Mouse (Mus musculus) embryonic facial prominence, embryonic 11.5 days (tissue): ENCODE results near the gene Disp2. TPM values are rescaled to one million over a fixed set of nuclear protein-coding genes. Genes with fewer than 3 reads are reported as not detected.

ENCODE experiments used
- ATAC-seq: fragments of 200-750 bp; cut with Nextera tagmentation; replicated peaks from 2 replicates; pipeline ENCODE4 v1.8.0; 2017; ENCODE audit warnings: low read depth; ENCODE audit not compliant: insufficient number of reproducible peaks, low FRiP score, low TSS enrichment
- DNase-seq: peaks from one replicate; pipeline ENCODE4 v3.0.0-alpha.2; 2015; ENCODE audit warnings: low spot score
- H3K27ac ChIP-seq: fragments of 300-500 bp; sonication (generic); replicated peaks from 2 replicates; pipeline ENCODE4 v1.5.1; 2014; ENCODE audit warnings: mild to moderate bottlenecking, low read depth, low read length, control low read depth
- H3K27me3 ChIP-seq: fragments of 300-500 bp; sonication (generic); 2 replicates; pipeline ENCODE4 v1.6.1; 2014; ENCODE audit warnings: mild to moderate bottlenecking, low read length, moderate library complexity, mixed read lengths; ENCODE audit not compliant: control insufficient read depth, insufficient read depth
- H3K36me3 ChIP-seq: fragments of 300-500 bp; sonication (generic); replicated peaks from 2 replicates; pipeline ENCODE4 v1.6.1; 2014; ENCODE audit warnings: low read depth, mild to moderate bottlenecking, low read length, moderate library complexity, mixed read lengths; ENCODE audit not compliant: control insufficient read depth, insufficient read depth
- H3K4me1 ChIP-seq: fragments of 300-500 bp; sonication (generic); 2 replicates; pipeline ENCODE4 v1.6.1; 2014; ENCODE audit warnings: low read length, mixed read lengths; ENCODE audit not compliant: control insufficient read depth, insufficient read depth
- H3K4me2 ChIP-seq: fragments of 300-500 bp; sonication (generic); 2 replicates; pipeline ENCODE4 v1.6.1; 2014; ENCODE audit warnings: low read depth, mild to moderate bottlenecking, control low read depth, low read length, moderate library complexity
- H3K4me3 ChIP-seq: fragments of 300-500 bp; sonication (generic); 2 replicates; pipeline ENCODE4 v1.5.1; 2014; ENCODE audit warnings: low read depth, low read length, control low read depth
- H3K9ac ChIP-seq: fragments of 300-500 bp; sonication (generic); replicated peaks from 2 replicates; pipeline ENCODE4 v1.6.1; 2014; ENCODE audit warnings: mild to moderate bottlenecking, control low read depth, low read length
- H3K9me3 ChIP-seq: fragments of 300-500 bp; sonication (generic); replicated peaks from 2 replicates; pipeline ENCODE4 v1.6.1; 2016; ENCODE audit warnings: mild to moderate bottlenecking, low read length, inconsistent platforms, mixed read lengths; ENCODE audit not compliant: control insufficient read depth
- WGBS: fragments of 180-500 bp; shearing (Covaris S2); extraction: QIAGEN DNeasy Blood & Tissue Kit; methylation state at CpG from one replicate; pipeline ENCODE4 v1.1.7; 2014; 5-methylcytosine and 5-hydroxymethylcytosine counted together
- polyA plus RNA-seq: library from polyadenylated mRNA; unstranded; fragments of >200 nt; fragmentation: Nextera tagmentation; extraction: Ambion mirVana; gene quantifications from 2 replicates; pipeline ENCODE4 v1.2.1, GENCODE M21; 2014

Disp2 gene
- polyA plus RNA-seq, 1 experiment from 2014 or later, result 1.5 TPM

DNA sequence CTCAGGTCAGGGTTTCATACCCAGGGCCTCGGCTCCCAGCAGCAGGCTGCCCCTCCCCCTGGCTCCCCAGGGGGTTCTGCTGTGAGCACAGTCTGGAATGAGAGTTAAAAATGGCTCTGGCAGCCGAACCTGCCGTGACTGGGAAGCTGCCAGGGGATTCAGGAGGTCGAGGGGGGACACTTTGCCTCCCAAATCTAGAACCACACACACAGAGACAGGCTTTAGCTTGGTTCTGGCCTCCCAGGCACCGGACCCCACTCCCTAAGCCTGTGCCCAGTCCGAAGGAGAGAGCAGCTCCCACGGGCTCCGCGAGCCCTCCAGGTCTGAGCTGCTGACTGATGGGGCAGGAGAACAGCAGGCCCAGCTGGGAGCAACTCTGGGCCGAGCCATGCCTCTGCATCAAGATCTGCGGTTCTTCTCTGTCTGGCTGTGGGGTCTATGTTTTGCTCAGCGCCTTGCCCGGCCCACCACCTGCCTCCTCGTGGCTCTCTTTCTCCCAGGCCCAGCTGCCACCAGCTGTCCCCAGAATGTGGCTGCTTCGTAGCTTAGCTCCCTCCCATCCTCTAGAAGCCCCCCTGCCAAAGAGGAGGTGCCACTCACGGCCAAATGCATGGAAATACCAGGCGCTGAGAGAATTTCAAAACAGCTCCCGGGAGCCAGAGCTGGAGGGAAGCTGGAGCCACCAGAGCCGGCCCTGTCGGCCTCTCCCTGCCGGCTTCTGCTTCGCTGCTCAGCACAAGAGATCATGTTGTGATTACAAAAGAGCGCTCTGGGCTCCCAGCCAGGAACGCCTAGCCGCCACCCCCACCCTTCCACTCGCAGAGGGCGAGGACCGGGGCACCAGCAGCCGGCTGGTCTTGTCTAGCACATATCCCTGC lies 17.4 kb upstream of the Disp2 start, which contains the start of gene Ccdc9b:
Gene Ccdc9b (minus strand): TSS at position 756 of the 878 bp plus-strand sequence.
- WGBS, result 6% methylated on average over 29 of the region's 29 CpGs
- peak within 1 kb of the TSS; percentile 55 for H3K9ac ChIP-seq
- H3K4me1 ChIP-seq, result peaks cover 8% of the 10 kb centered on the region
- no peaks in the 10 kb centered on the region for H3K9me3 ChIP-seq
- ATAC-seq (peak; percentile 75), DNase-seq (peak; percentile 71)
- peak within 1 kb of the TSS; percentile 48 for H3K27ac ChIP-seq
- 0 out of 2 replicates have a peak within 1 kb of the TSS, but pooled peaks have one; percentile 5 for H3K4me3 ChIP-seq
- H3K4me2 ChIP-seq, result peak within 1 kb of the TSS; percentile 28
- 0 out of 2 replicates have a peak, but pooled peaks cover 4% of the 10 kb centered on the region for H3K27me3 ChIP-seq
- H3K36me3 ChIP-seq, result no peaks in the 10 kb centered on the region

DNA sequence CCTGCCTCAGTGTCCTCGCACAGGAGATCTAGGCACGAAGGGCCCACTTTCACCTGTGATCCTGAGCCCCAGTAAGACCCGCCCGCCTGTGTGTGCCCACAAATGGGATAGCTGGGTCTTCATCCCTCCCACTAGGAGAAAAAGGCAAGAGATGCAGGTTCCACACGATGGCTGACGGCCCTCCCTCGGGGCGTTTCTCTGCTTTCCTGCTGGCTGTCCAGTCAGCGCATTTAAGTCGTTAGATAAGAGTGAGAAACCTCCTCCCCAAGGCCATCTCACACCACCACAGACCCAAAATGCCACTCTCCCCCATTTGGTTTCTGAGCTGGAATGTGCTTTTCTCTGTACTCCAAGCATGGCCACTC lies 16.8 kb upstream of the Disp2 start:
- H3K27ac ChIP-seq, result 0 out of 2 replicates have a peak overlapping the region, but pooled peaks have one; percentile 48
- H3K9ac ChIP-seq, result peak overlapping the region; percentile 55
- no peaks in the 10 kb centered on the region for H3K9me3 ChIP-seq
- peaks cover 8% of the 10 kb centered on the region for H3K4me1 ChIP-seq
- H3K4me2 ChIP-seq, result peak overlapping the region; percentile 28
- no peak for ATAC-seq
- H3K4me3 ChIP-seq, result no peak overlapping the region
- 0 out of 2 replicates have a peak, but pooled peaks cover 4% of the 10 kb centered on the region for H3K27me3 ChIP-seq
- H3K36me3 ChIP-seq, result no peaks in the 10 kb centered on the region
- 10% methylated on average over 10 of the region's 10 CpGs for WGBS
- DNase-seq, result no peak

DNA sequence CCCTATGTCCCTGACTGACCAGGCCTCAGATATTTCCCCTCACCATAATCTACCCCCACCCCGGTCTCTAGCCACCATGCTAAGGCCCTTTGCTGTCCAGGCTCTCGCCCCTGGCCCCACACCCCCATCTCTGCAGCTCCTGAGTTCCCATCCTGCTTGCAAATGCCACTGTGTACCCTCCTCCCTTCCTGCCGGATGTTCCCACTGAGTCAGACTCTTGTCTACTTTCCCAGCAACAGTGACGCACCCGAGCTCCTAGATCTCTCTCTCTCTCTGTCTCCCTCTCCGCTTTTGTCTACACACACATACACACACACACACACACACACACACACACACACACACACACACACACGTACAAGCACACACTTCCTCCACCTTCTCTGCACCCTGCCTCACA lies 16.1 kb upstream of the Disp2 start:
- DNase-seq (no peak), ATAC-seq (no peak)
- 67% methylated on average over 7 of the region's 7 CpGs for WGBS
- H3K9me3 ChIP-seq, result no peaks in the 10 kb centered on the region
- 0 out of 2 replicates have a peak, but pooled peaks cover 4% of the 10 kb centered on the region for H3K27me3 ChIP-seq
- no peak overlapping the region; the same call in 1 of the 2 replicates for H3K27ac ChIP-seq
- no peak overlapping the region for H3K4me2 ChIP-seq
- peaks cover 8% of the 10 kb centered on the region for H3K4me1 ChIP-seq
- no peak overlapping the region for H3K9ac ChIP-seq
- H3K4me3 ChIP-seq, result no peak overlapping the region
- no peaks in the 10 kb centered on the region for H3K36me3 ChIP-seq

DNA sequence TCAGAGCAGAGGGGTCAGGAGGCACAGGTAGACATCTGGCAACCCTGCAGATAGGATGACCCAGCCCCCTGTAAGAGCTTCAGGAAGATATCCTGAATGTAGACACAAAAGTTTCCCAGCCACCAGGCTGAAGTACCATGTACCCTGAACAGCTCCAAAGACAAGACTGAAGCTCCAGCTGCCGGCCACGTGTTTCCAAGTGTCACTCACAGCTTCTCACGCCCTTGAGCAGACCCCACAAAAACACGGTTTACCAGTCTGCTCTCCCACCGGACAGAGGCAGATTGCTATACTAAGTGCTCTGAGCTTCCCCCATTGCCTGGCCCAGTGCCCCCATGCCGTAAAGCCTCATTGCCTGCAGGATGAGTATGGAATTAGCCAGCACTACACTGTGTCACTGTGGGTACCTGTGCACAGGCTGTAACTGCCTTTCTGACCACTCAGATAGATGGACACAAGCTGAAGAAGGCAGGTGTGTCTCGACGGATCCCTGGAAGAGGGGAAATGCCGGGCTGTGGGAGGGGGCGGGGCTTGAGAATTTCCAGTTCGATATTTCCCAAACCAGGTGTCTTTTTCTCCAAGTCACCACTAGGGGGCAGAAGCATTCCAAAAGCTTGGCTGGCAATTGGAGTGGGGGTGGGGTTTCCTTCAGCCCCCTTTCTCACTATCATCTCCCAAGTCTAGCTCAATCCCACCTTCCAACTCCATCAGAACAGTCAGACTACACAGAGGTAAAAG lies 15.3 kb upstream of the Disp2 start:
- 0 out of 2 replicates have a peak, but pooled peaks cover 3% of the 10 kb centered on the region for H3K27me3 ChIP-seq

DNA sequence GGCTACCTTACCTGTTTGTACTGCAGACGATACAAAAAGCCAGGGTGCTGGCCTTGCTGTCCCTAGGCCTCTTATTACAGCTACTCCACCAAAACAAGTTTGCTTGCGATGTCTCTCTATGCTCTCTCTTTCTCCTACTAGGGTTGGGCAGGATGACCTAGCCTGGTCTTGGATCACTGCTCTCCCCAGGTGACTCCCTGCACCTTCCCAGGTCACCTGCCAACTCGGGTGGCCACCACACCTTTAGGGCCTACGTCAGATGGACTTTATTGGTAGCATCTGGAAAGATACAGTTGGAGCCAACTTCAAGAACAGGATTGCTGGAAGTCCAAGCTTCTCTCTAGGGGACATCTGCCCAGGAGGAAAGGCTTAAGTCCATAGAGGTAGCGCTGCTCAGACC lies 14.6 kb upstream of the Disp2 start:
- Histone ChIP-seq H3K9me3 (no peaks in the 10 kb centered on the region), H3K9ac (no peak overlapping the region), H3K4me2 (no peak overlapping the region), H3K27me3 (0 out of 2 replicates have a peak, but pooled peaks cover 2% of the 10 kb centered on the region), H3K4me1 (peaks cover 8% of the 10 kb centered on the region), H3K27ac (no peak overlapping the region), H3K4me3 (no peak overlapping the region), H3K36me3 (no peaks in the 10 kb centered on the region)
- 88% methylated on average over 5 of the region's 5 CpGs for WGBS
- no peak for ATAC-seq
- no peak for DNase-seq

More for the DNA sequence above, 15.3 kb upstream of the Disp2 start:
- Histone ChIP-seq H3K9ac (no peak overlapping the region), H3K9me3 (no peaks in the 10 kb centered on the region), H3K4me1 (peaks cover 8% of the 10 kb centered on the region), H3K4me3 (no peak overlapping the region), H3K4me2 (no peak overlapping the region; the same call in 1 of the 2 replicates), H3K27ac (no peak overlapping the region), H3K36me3 (no peaks in the 10 kb centered on the region)
- DNase-seq (peak; percentile 82), ATAC-seq (no peak)
- WGBS, result 20% methylated on average over 11 of the region's 11 CpGs

DNA sequence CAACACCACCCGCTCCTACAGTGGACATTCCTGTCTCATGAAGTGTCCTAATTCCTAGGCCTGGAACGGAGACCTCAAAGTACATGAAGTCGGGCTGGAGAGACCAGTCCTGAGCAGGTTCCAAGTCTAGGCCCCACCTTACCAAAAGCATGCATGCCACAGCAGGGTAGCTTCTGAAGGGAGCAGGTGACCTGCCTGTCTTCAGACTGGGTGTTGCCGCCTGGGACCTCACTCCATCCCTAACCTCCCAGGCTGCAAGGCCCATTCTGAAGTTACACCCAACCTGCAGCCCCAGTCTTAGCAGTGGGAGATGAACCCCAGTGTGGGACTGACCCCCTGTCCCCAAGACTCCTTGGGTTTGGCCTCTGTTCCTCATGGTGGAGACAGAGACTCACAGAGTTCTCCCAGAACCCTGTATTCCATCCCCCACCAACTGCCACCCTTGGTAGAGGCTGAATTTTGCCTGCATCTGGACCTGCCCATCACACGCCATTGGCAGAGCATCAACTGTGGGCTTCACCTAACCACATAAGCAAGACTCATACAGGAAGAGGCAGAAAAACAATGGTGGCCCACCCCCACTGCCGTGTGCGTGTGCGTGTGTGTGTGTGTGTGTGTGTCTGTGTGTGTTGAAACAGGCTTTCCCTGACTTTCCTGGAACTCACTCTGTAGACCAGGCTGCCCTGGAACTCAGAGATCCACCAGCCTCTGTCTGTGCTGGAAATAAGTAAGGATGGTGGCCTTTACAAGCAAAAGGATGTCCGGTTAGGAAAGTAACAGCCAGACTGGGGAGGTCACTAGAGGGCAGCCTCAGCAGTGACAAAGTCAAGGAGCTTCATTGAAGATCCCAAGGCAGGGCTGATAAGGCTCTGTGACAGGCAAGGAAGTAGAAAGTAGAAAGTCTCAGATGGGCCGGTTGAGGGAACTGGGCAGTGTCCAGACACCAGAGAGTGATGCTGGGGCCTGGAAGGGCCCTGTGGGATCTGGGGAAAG lies 13.2 kb upstream of the Disp2 start:
- WGBS, result 72% methylated on average over 10 of the region's 10 CpGs
- ATAC-seq, result no peak
- 0 out of 2 replicates have a peak, but pooled peaks cover 2% of the 10 kb centered on the region for H3K27me3 ChIP-seq

DNA sequence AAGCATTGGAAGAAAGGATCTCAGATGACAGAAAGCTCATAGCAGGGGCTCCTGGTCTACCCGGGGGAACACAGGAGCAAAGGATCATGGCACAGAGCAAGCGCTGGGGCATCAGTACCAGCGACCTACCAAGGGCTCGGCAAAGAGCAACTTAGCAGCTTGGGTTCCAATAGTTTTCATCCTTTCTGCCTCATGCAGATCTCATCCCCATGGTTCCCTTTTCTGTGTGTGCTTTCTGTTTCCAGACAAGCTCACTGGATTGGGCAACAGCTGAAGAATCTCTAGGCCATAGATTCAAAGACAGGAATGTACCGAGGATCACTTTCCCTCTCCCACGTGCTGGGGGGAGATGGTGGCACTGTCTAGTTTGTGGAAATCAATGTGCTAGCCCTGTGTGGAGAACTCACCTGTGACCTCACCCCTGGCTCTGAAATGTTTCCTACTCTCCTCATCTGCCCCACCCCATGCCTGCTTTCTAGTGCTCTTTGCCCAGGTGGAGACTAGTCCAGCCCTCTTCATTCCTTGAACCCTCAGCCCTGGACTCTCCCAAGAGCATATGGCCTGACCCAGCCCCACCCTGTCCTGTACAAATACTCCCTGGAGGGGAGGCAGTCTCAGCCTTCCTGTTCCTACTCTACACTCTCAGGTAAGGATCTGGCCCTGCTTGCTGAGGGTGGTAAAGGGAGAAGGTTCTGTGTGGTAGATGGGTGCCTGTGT lies 7.2 kb upstream of the Disp2 start, which contains the start of gene Phgr1:
Gene Phgr1 (plus strand): TSS at position 612 of the 717 bp plus-strand sequence.
- Histone ChIP-seq H3K9me3 (no peaks in the 10 kb centered on the region), H3K27ac (no peak within 1 kb of the TSS), H3K36me3 (no peaks in the 10 kb centered on the region), H3K4me2 (no peak within 1 kb of the TSS), H3K4me3 (no peak within 1 kb of the TSS), H3K4me1 (no peaks in the 10 kb centered on the region), H3K27me3 (no peaks in the 10 kb centered on the region), H3K9ac (no peak within 1 kb of the TSS)
- DNase-seq (no peak), ATAC-seq (no peak)
- WGBS, result 79% methylated on average over 6 of the region's 6 CpGs

More for the DNA sequence above, 13.2 kb upstream of the Disp2 start:
- DNase-seq, result no peak
- Histone ChIP-seq H3K27ac (no peak overlapping the region), H3K4me2 (no peak overlapping the region), H3K9me3 (no peaks in the 10 kb centered on the region), H3K9ac (no peak overlapping the region), H3K36me3 (no peaks in the 10 kb centered on the region), H3K4me3 (no peak overlapping the region), H3K4me1 (peaks cover 8% of the 10 kb centered on the region)
